Mouse (Mus musculus): Measurements from ENCODE around the gene Nrxn2. TPM values are rescaled to one million over a fixed set of nuclear protein-coding genes. Genes with fewer than 3 reads are reported as not detected.

The Nrxn2 gene
- polyA plus RNA-seq, 1 experiment, result 0.09 TPM

DNA sequence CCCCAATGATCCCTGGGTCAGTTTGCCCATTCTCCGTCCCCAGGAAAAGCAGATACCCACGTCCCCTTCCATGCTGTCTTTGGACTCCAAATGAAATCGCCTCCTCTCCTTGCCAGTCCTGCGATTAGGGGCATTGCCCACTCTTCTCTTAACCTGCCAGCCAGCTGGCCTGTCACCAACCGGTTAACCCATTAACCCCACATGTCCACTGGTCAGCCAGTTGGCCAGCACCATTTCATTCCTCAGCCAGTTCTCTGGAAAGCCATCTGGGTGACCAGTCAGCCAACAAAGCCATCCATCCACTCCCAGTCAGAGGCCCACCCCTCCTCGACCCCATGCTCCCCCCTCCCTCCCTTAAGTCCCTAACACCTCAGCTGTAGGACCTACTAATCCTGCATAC lies 44.3 kb downstream of the Nrxn2 start:
- TF ChIP-seq MYOG (IDR thresholded peaks at IDR 0.05; ENCODE audit: control insufficient read depth, extremely low read depth, insufficient read length), result no peak
- no peak for TF ChIP-seq CTCF (IDR thresholded peaks at IDR 0.05; ENCODE audit: control insufficient read depth, insufficient read depth, insufficient read length)
- no peak for TF ChIP-seq FOSL1 (IDR thresholded peaks at IDR 0.05; ENCODE audit: insufficient read depth, low read length, poor library complexity, severe bottlenecking)
- TF ChIP-seq USF1 (IDR thresholded peaks at IDR 0.05; ENCODE audit: low read depth), result no peak
- no peak for TF ChIP-seq MYOD1 (IDR thresholded peaks at IDR 0.05; ENCODE audit: control insufficient read depth, insufficient read length, low read depth)
- TF ChIP-seq MAX (IDR thresholded peaks at IDR 0.05), result no peak
- no peak for TF ChIP-seq CEBPB (IDR thresholded peaks at IDR 0.05; ENCODE audit: low read depth)
- H3K36me3 ChIP-seq (ENCODE audit: control insufficient read depth, insufficient read depth), result no peaks in the 10 kb centered on the region
- no peak overlapping the region for H3ac ChIP-seq (ENCODE audit: control insufficient read depth, insufficient read length, low read depth)
- no peaks in the 10 kb centered on the region for H3K79me2 ChIP-seq (ENCODE audit: control insufficient read depth, insufficient read depth)
- peaks cover 73% of the 10 kb centered on the region for H3K27me3 ChIP-seq (ENCODE audit: control insufficient read depth, insufficient read depth, insufficient read length)
- H3K4me3 ChIP-seq (ENCODE audit: insufficient read depth, poor library complexity, severe bottlenecking), result no peak overlapping the region
- no peaks in the 10 kb centered on the region for H3K79me3 ChIP-seq (ENCODE audit: low read depth)

DNA sequence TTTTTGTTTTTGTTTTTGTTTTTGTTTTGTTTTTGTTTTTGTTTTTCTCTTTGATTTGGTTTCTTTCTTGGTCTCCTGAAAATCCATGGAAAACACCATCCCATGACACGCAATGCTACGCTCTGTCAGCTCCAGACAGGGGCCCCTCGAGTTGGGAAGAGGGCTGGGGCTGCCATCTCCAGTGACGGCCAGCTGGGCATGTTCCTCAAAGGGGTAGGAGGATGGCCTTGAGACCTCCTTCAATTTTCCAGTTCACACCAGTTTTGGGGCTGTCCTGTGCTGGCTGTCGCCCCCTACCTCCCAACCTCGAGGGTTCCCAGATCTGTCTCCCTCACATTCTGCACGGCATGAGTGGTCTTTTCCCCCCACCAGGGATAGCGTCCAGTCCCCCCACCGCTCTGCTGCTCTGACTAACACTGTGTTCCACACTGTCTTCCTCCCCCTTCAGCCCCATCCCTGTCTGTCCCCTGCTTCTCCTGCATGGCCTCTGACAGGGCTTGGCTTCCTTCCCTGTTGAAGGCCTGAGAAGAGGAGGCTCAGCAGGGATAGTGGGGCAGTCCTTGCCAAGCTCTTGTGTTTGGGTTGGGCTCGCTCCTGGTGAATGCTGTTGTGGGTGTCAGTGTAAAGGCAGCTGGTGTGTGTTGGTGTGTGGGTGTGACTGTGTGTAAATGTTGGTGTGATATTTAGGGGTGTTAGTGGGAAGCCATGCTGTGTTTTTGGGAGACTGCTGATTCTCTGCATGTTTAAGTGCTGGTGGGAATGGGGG lies 46.0 kb downstream of the Nrxn2 start:
- Histone ChIP-seq H3K27me3 (ENCODE audit: control insufficient read depth, insufficient read depth, insufficient read length) (peaks cover 73% of the 10 kb centered on the region), H3ac (ENCODE audit: control insufficient read depth, insufficient read length, low read depth) (no peak overlapping the region), H3K36me3 (ENCODE audit: control insufficient read depth, insufficient read depth) (no peaks in the 10 kb centered on the region), H3K79me3 (ENCODE audit: low read depth) (no peaks in the 10 kb centered on the region), H3K4me3 (ENCODE audit: insufficient read depth, poor library complexity, severe bottlenecking) (no peak overlapping the region), H3K79me2 (ENCODE audit: control insufficient read depth, insufficient read depth) (no peaks in the 10 kb centered on the region)
- TF ChIP-seq USF1 (IDR thresholded peaks at IDR 0.05; ENCODE audit: low read depth) (no peak), MYOD1 (IDR thresholded peaks at IDR 0.05; ENCODE audit: control insufficient read depth, insufficient read length, low read depth) (no peak), CTCF (IDR thresholded peaks at IDR 0.05; ENCODE audit: control insufficient read depth, insufficient read depth, insufficient read length) (no peak), FOSL1 (IDR thresholded peaks at IDR 0.05; ENCODE audit: insufficient read depth, low read length, poor library complexity, severe bottlenecking) (no peak)

- no peak for TF ChIP-seq MAX (IDR thresholded peaks at IDR 0.05)
- no peak for TF ChIP-seq MYOD1 (IDR thresholded peaks at IDR 0.05; ENCODE audit: control insufficient read depth, insufficient read length, low read depth)
- no peak for TF ChIP-seq USF1 (IDR thresholded peaks at IDR 0.05; ENCODE audit: low read depth)
- H3K27me3 ChIP-seq (ENCODE audit: control insufficient read depth, insufficient read depth, insufficient read length), result peaks cover 74% of the 10 kb centered on the region
- no peaks in the 10 kb centered on the region for H3K36me3 ChIP-seq (ENCODE audit: control insufficient read depth, insufficient read depth)
- no peak overlapping the region for H3K4me3 ChIP-seq (ENCODE audit: insufficient read depth, poor library complexity, severe bottlenecking)
- no peaks in the 10 kb centered on the region for H3K79me3 ChIP-seq (ENCODE audit: low read depth)
- H3ac ChIP-seq (ENCODE audit: control insufficient read depth, insufficient read length, low read depth), result no peak overlapping the region
- no peaks in the 10 kb centered on the region for H3K79me2 ChIP-seq (ENCODE audit: control insufficient read depth, insufficient read depth)
Measured at GRCm38 (mm10) chr19:6465090-6465489, 46.6 kb downstream of the Nrxn2 start.

- Histone ChIP-seq H3K79me2 (ENCODE audit: control insufficient read depth, insufficient read depth) (no peaks in the 10 kb centered on the region), H3K4me3 (ENCODE audit: insufficient read depth, poor library complexity, severe bottlenecking) (no peak overlapping the region), H3K79me3 (ENCODE audit: low read depth) (no peaks in the 10 kb centered on the region), H3K36me3 (ENCODE audit: control insufficient read depth, insufficient read depth) (no peaks in the 10 kb centered on the region), H3K27me3 (ENCODE audit: control insufficient read depth, insufficient read depth, insufficient read length) (peaks cover 73% of the 10 kb centered on the region), H3ac (ENCODE audit: control insufficient read depth, insufficient read length, low read depth) (no peak overlapping the region)
- TF ChIP-seq MYOD1 (IDR thresholded peaks at IDR 0.05; ENCODE audit: control insufficient read depth, insufficient read length, low read depth) (no peak), CTCF (IDR thresholded peaks at IDR 0.05; ENCODE audit: control insufficient read depth, insufficient read depth, insufficient read length) (no peak), MYOG (IDR thresholded peaks at IDR 0.05; ENCODE audit: control insufficient read depth, extremely low read depth, insufficient read length) (no peak), USF1 (IDR thresholded peaks at IDR 0.05; ENCODE audit: low read depth) (no peak), FOSL1 (IDR thresholded peaks at IDR 0.05; ENCODE audit: insufficient read depth, low read length, poor library complexity, severe bottlenecking) (no peak), CEBPB (IDR thresholded peaks at IDR 0.05; ENCODE audit: low read depth) (no peak), MAX (IDR thresholded peaks at IDR 0.05) (no peak)
Measured at GRCm38 (mm10) chr19:6466945-6467344, 48.4 kb downstream of the Nrxn2 start.

GRCm38 (mm10) chr19:6467374-6467979 lies 48.9 kb downstream of the Nrxn2 start:
- H3ac ChIP-seq (ENCODE audit: control insufficient read depth, insufficient read length, low read depth), result no peak overlapping the region
- TF ChIP-seq CEBPB (IDR thresholded peaks at IDR 0.05; ENCODE audit: low read depth) (no peak), MYOG (IDR thresholded peaks at IDR 0.05; ENCODE audit: control insufficient read depth, extremely low read depth, insufficient read length) (no peak), MYOD1 (IDR thresholded peaks at IDR 0.05; ENCODE audit: control insufficient read depth, insufficient read length, low read depth) (no peak), FOSL1 (IDR thresholded peaks at IDR 0.05; ENCODE audit: insufficient read depth, low read length, poor library complexity, severe bottlenecking) (no peak), MAX (IDR thresholded peaks at IDR 0.05) (no peak), USF1 (IDR thresholded peaks at IDR 0.05; ENCODE audit: low read depth) (no peak), CTCF (IDR thresholded peaks at IDR 0.05; ENCODE audit: control insufficient read depth, insufficient read depth, insufficient read length) (no peak)
- H3K4me3 ChIP-seq (ENCODE audit: insufficient read depth, poor library complexity, severe bottlenecking), result no peak overlapping the region
- no peaks in the 10 kb centered on the region for H3K36me3 ChIP-seq (ENCODE audit: control insufficient read depth, insufficient read depth)
- H3K27me3 ChIP-seq (ENCODE audit: control insufficient read depth, insufficient read depth, insufficient read length), result peaks cover 75% of the 10 kb centered on the region
- no peaks in the 10 kb centered on the region for H3K79me2 ChIP-seq (ENCODE audit: control insufficient read depth, insufficient read depth)
- no peaks in the 10 kb centered on the region for H3K79me3 ChIP-seq (ENCODE audit: low read depth)
